15 mouse cellular contexts compared by ENCODE assay signal in the genomic region with DNA sequence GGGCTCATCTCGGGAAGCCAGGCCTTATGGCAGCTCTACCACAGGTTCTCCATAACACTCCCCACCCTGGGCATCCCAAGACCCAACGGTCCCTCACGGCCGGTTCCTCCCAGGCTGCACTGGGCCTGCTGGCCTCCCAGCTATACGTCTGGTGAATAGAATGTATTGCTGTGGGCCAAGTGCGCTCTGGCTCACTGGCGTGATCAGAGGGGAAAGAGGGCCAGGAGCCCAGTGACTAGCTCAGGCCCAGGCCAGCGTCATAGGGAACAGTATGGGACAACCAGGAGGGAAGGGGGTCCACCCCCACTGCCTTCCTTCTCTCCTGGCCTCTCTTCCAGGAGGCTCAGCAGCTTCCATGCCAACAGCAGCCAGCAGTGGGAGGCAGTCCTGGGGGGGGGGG.
DNase-seq lines count a peak whose midpoint lies in the region; ATAC-seq and TF ChIP-seq lines count a peak whose summit lies in the region.
"Had no signal": no experiment of that assay in that cellular context is flagged by ENCODE, and none has a peak within 500 bp of the region (broad histone marks: within the 10 kb centered on the region; RNA-seq: fewer than 3 reads in every experiment).

No protein-coding gene starts in this region.

- no peak for TF ChIP-seq CTCF in liver, adult 2 months (IDR thresholded peaks at IDR 0.05; ENCODE audit: low read depth, low read length)

- intact Hi-C loops in heart, postnatal 14 days (cut with DNase I) = no loop called here

- DNase-seq in heart, postnatal 14 days = no peak
- no peak for DNase-seq in liver, adult 2 months (ENCODE audit: extremely low read depth, low read depth, low spot score)
- DNase-seq in NIH3T3 (ENCODE audit: low read depth) = peak; percentile 76
- no peak for DNase-seq in limb, embryonic 10.5 days (ENCODE audit: low spot score)
- DNase-seq in testis, postnatal 10 days (ENCODE audit: low spot score) = no peak
- DNase-seq: cerebellum, adult 9-10 months; gastrocnemius, postnatal 10 days; kidney, postnatal 25 days; liver had no signal

- H3K4me3 ChIP-seq in heart, embryonic 11.5 days (ENCODE audit: low read depth, low read length) = no peak overlapping the region
- H3K4me3 ChIP-seq in liver, adult 2 months (ENCODE audit: insufficient read depth, low read depth, low read length) = peak overlapping the region; percentile 39; the same call in 1 of the 2 replicates
- no peak overlapping the region for H3K4me3 ChIP-seq in liver, embryonic 12.5 days
- no peak overlapping the region for H3K4me3 ChIP-seq in limb, embryonic 10.5 days
- H3K4me3 ChIP-seq: forebrain, embryonic 15.5 days had no signal

- no peaks in the 10 kb centered on the region for H3K36me3 ChIP-seq in heart, embryonic 11.5 days (ENCODE audit: control insufficient read depth, insufficient read depth, low read length)
- H3K36me3 ChIP-seq in liver, adult 2 months (ENCODE audit: control insufficient read depth, insufficient read depth, low read length) = no peaks in the 10 kb centered on the region
- H3K36me3 ChIP-seq in liver, embryonic 12.5 days = no peaks in the 10 kb centered on the region
- H3K36me3 ChIP-seq in limb, embryonic 10.5 days = no peaks in the 10 kb centered on the region
- H3K36me3 ChIP-seq: forebrain, embryonic 15.5 days had no signal

- H3K9ac ChIP-seq in heart, embryonic 11.5 days (ENCODE audit: low read depth, low read length) = no peak overlapping the region
- peak overlapping the region; percentile 10; the same call in 1 of the 2 replicates for H3K9ac ChIP-seq in liver, adult 2 months (ENCODE audit: low read depth, low read length)
- H3K9ac ChIP-seq in liver, embryonic 12.5 days = no peak overlapping the region
- H3K9ac ChIP-seq: forebrain, embryonic 15.5 days had no signal

- H3K9me3 ChIP-seq in heart, embryonic 11.5 days (replicated peaks; ENCODE audit: control insufficient read depth, low read length) = no peaks in the 10 kb centered on the region
- H3K9me3 ChIP-seq in liver, embryonic 12.5 days (replicated peaks) = no peaks in the 10 kb centered on the region
- H3K9me3 ChIP-seq in limb, embryonic 10.5 days (replicated peaks) = no peaks in the 10 kb centered on the region
- H3K9me3 ChIP-seq: forebrain, embryonic 15.5 days had no signal

- H3K27ac ChIP-seq in heart, embryonic 11.5 days (ENCODE audit: low read depth, low read length) = 0 out of 2 replicates have a peak overlapping the region, but pooled peaks have one; percentile 38
- no peak overlapping the region for H3K27ac ChIP-seq in liver, adult 2 months (replicated peaks; ENCODE audit: insufficient read depth, low read depth, low read length)
- no peak overlapping the region for H3K27ac ChIP-seq in liver, embryonic 12.5 days
- H3K27ac ChIP-seq in limb, embryonic 10.5 days = peak overlapping the region; percentile 85
- H3K27ac ChIP-seq: forebrain, embryonic 15.5 days had no signal

- H3K27me3 ChIP-seq in heart, embryonic 11.5 days (ENCODE audit: control insufficient read depth, insufficient read depth, low read length) = no peaks in the 10 kb centered on the region
- H3K27me3 ChIP-seq in liver, adult 2 months (ENCODE audit: control insufficient read depth, insufficient read depth, low read length) = no peaks in the 10 kb centered on the region
- H3K27me3 ChIP-seq in liver, embryonic 12.5 days (replicated peaks) = peaks cover 19% of the 10 kb centered on the region
- no peaks in the 10 kb centered on the region for H3K27me3 ChIP-seq in limb, embryonic 10.5 days (ENCODE audit: low read depth, poor library complexity, severe bottlenecking)
- H3K27me3 ChIP-seq: forebrain, embryonic 15.5 days had no signal

- no peak for ATAC-seq in heart, embryonic 11.5 days (replicated peaks; ENCODE audit: insufficient number of reproducible peaks, low FRiP score, low TSS enrichment)
- no peak for ATAC-seq in liver, embryonic 12.5 days
- ATAC-seq in inflammation-experienced regulatory T-cells, adult 6 months = no peak
- ATAC-seq: activated CD4-positive, CD25-positive, alpha-beta regulatory T cell, adult 4 months; forebrain, embryonic 15.5 days; hindbrain, embryonic 16.5 days had no signal

- TF ChIP-seq POLR2A in liver, adult 2 months (IDR thresholded peaks at IDR 0.05; ENCODE audit: extremely low read depth, insufficient read depth, low read length) = no peak

- no peak overlapping the region for H3K4me2 ChIP-seq in heart, embryonic 11.5 days
- H3K4me2 ChIP-seq in liver, embryonic 12.5 days = no peak overlapping the region
- H3K4me2 ChIP-seq: forebrain, embryonic 15.5 days had no signal

- H3K79me2 ChIP-seq in liver, adult 2 months (ENCODE audit: control insufficient read depth, insufficient read depth, low read length) = peaks cover 4% of the 10 kb centered on the region; the same call in 1 of the 2 replicates

- H3K4me1 ChIP-seq in heart, embryonic 11.5 days (ENCODE audit: control insufficient read depth, insufficient read depth, low read length) = peaks cover 77% of the 10 kb centered on the region
- peaks cover 46% of the 10 kb centered on the region for H3K4me1 ChIP-seq in liver, adult 2 months (ENCODE audit: control insufficient read depth, insufficient read depth, low read length)
- peaks cover 30% of the 10 kb centered on the region for H3K4me1 ChIP-seq in liver, embryonic 12.5 days
- peaks cover 97% of the 10 kb centered on the region for H3K4me1 ChIP-seq in limb, embryonic 10.5 days

- WGBS in heart, embryonic 11.5 days (ENCODE audit: insufficient replicate concordance) = 82% methylated on average over 8 of the region's 8 CpGs
- WGBS in liver, adult 2 months = 84% methylated on average over 8 of the region's 8 CpGs
- 63% methylated on average over 8 of the region's 8 CpGs for WGBS in liver, embryonic 12.5 days (ENCODE audit: insufficient replicate concordance)
- WGBS in limb, embryonic 10.5 days = 90% methylated on average over 8 of the region's 8 CpGs

Comparison
In these comparisons a context has a peak if more than half of its experiments do, and no peak if none do; other contexts are left out.
1. H3K27ac ChIP-seq: peak in heart, embryonic 11.5 days (single experiment) and limb, embryonic 10.5 days (single experiment); none in liver, adult 2 months (single experiment) and liver, embryonic 12.5 days (single experiment).